Mouse (Mus musculus): ENCODE measurements around the gene Spsb2. TPM values are rescaled to one million over a fixed set of nuclear protein-coding genes. Genes with fewer than 3 reads are reported as not detected.
"Not testable (repeated sequence)": the region's sequence is repeated elsewhere in the genome, so short reads cannot be mapped to it uniquely, and the experiment has no call there.

Gene Spsb2
- total and polyA plus RNA-seq, 2 experiments from 2014 or later = 9.3 to 10.9 TPM

GRCm38 (mm10) chr6:124807366-124807765 lies 1.1 kb upstream of the Spsb2 start:
- no peak for TF ChIP-seq CTCF (IDR thresholded peaks at IDR 0.05)
- H3K9me3 ChIP-seq (ENCODE audit: low read length) = no peaks in the 10 kb centered on the region
- no peak for ATAC-seq (ENCODE audit: low FRiP score)

GRCm38 (mm10) chr6:124807986-124808357 lies 489 bp upstream of the Spsb2 start:
- H3K27me3 ChIP-seq (ENCODE audit: insufficient read depth, low read length) = no peaks in the 10 kb centered on the region
- ATAC-seq (ENCODE audit: low FRiP score) (no peak), DNase-seq (ENCODE audit: low spot score) (no peak)
- peaks cover 9% of the 10 kb centered on the region; the same call in 1 of the 2 replicates for H3K4me1 ChIP-seq (ENCODE audit: insufficient read depth, low read length)
- WGBS = 89% methylated on average over 6 of the region's 6 CpGs
- H3K27ac ChIP-seq (ENCODE audit: low read depth, low read length) = no peak overlapping the region
- H3K9me3 ChIP-seq (ENCODE audit: low read length) = no peaks in the 10 kb centered on the region
- peak overlapping the region; percentile 69 for H3K4me2 ChIP-seq (ENCODE audit: low read depth, low read length, poor library complexity, severe bottlenecking)
- no peak for TF ChIP-seq CTCF (IDR thresholded peaks at IDR 0.05)
- H3K9ac ChIP-seq (replicated peaks; ENCODE audit: low read length, poor library complexity, severe bottlenecking) = no peak overlapping the region
- H3K36me3 ChIP-seq (ENCODE audit: insufficient read depth, low read length) = 0 out of 2 replicates have a peak, but pooled peaks cover 10% of the 10 kb centered on the region
- peak overlapping the region; percentile 43 for H3K4me3 ChIP-seq (ENCODE audit: low read depth, low read length)

More at GRCm38 (mm10) chr6:124807366-124807765, 1.1 kb upstream of the Spsb2 start:
- DNase-seq (ENCODE audit: low spot score) = no peak
- Histone ChIP-seq H3K4me3 (ENCODE audit: low read depth, low read length) (no peak overlapping the region), H3K9ac (replicated peaks; ENCODE audit: low read length, poor library complexity, severe bottlenecking) (no peak overlapping the region), H3K4me2 (ENCODE audit: low read depth, low read length, poor library complexity, severe bottlenecking) (no peak overlapping the region), H3K27me3 (ENCODE audit: insufficient read depth, low read length) (no peaks in the 10 kb centered on the region), H3K27ac (ENCODE audit: low read depth, low read length) (no peak overlapping the region), H3K36me3 (ENCODE audit: insufficient read depth, low read length) (0 out of 2 replicates have a peak, but pooled peaks cover 10% of the 10 kb centered on the region), H3K4me1 (ENCODE audit: insufficient read depth, low read length) (peaks cover 6% of the 10 kb centered on the region; the same call in 1 of the 2 replicates)
- WGBS = 91% methylated on average over 4 of the region's 4 CpGs

DNA sequence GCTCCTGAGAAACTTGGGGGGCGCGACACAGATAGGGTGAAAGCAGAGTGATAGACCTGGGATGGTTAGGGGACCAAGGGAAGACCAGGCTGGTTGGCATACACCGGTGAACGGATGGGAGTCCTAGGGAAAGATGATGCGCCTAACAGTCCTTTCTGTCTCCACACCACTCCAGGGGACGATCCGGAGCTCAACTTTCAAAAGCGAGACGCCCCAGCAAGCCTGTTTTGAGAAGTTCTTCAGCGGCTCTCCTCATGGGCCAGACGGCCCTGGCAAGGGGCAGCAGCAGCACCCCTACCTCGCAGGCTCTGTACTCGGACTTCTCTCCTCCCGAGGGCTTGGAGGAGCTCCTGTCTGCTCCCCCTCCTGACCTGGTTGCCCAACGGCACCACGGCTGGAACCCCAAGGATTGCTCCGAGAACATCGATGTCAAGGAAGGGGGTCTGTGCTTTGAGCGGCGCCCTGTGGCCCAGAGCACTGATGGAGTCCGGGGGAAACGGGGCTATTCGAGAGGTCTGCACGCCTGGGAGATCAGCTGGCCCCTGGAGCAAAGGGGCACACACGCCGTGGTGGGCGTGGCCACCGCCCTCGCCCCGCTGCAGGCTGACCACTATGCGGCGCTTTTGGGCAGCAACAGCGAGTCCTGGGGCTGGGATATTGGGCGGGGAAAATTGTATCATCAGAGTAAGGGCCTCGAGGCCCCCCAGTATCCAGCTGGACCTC lies 752 bp downstream of the Spsb2 start:
- H3K36me3 ChIP-seq (ENCODE audit: insufficient read depth, low read length) = 0 out of 2 replicates have a peak, but pooled peaks cover 10% of the 10 kb centered on the region
- WGBS = under 1% methylated on average over 32 of the region's 35 CpGs
- peak overlapping the region; percentile 54 for H3K9ac ChIP-seq (replicated peaks; ENCODE audit: low read length, poor library complexity, severe bottlenecking)
- H3K9me3 ChIP-seq (ENCODE audit: low read length) = no peaks in the 10 kb centered on the region
- no peaks in the 10 kb centered on the region for H3K27me3 ChIP-seq (ENCODE audit: insufficient read depth, low read length)
- no peak for ATAC-seq (ENCODE audit: low FRiP score)
- TF ChIP-seq CTCF (IDR thresholded peaks at IDR 0.05) = peak; percentile 79
- peaks cover 10% of the 10 kb centered on the region; the same call in 1 of the 2 replicates for H3K4me1 ChIP-seq (ENCODE audit: insufficient read depth, low read length)
- peak overlapping the region; percentile 43 for H3K4me3 ChIP-seq (ENCODE audit: low read depth, low read length)
- peak overlapping the region; percentile 69 for H3K27ac ChIP-seq (ENCODE audit: low read depth, low read length)
- H3K4me2 ChIP-seq (ENCODE audit: low read depth, low read length, poor library complexity, severe bottlenecking) = peak overlapping the region; percentile 69
- peak; percentile 83 for DNase-seq (ENCODE audit: low spot score)

GRCm38 (mm10) chr6:124809775-124810538 lies 1.5 kb downstream of the Spsb2 start:
- TF ChIP-seq CTCF (IDR thresholded peaks at IDR 0.05) = no peak
- DNase-seq (ENCODE audit: low spot score) = no peak
- WGBS = 46% methylated on average over 14 of the region's 14 CpGs
- peak overlapping the region; percentile 43 for H3K4me3 ChIP-seq (ENCODE audit: low read depth, low read length)
- no peaks in the 10 kb centered on the region for H3K9me3 ChIP-seq (ENCODE audit: low read length)
- H3K36me3 ChIP-seq (ENCODE audit: insufficient read depth, low read length) = 0 out of 2 replicates have a peak, but pooled peaks cover 10% of the 10 kb centered on the region
- no peak for ATAC-seq (ENCODE audit: low FRiP score)
- H3K4me2 ChIP-seq (ENCODE audit: low read depth, low read length, poor library complexity, severe bottlenecking) = peak overlapping the region; percentile 69
- no peak overlapping the region for H3K27ac ChIP-seq (ENCODE audit: low read depth, low read length)
- peak overlapping the region; percentile 54 for H3K9ac ChIP-seq (replicated peaks; ENCODE audit: low read length, poor library complexity, severe bottlenecking)
- H3K4me1 ChIP-seq (ENCODE audit: insufficient read depth, low read length) = peaks cover 14% of the 10 kb centered on the region
- no peaks in the 10 kb centered on the region for H3K27me3 ChIP-seq (ENCODE audit: insufficient read depth, low read length)

- Histone ChIP-seq H3K36me3 (ENCODE audit: insufficient read depth, low read length) (0 out of 2 replicates have a peak, but pooled peaks cover 15% of the 10 kb centered on the region), H3K4me1 (ENCODE audit: insufficient read depth, low read length) (peaks cover 14% of the 10 kb centered on the region)
- H3K9ac ChIP-seq (replicated peaks; ENCODE audit: low read length, poor library complexity, severe bottlenecking); H3K27me3 ChIP-seq (ENCODE audit: insufficient read depth, low read length); H3K27ac ChIP-seq (ENCODE audit: low read depth, low read length); H3K9me3 ChIP-seq (ENCODE audit: low read length); ATAC-seq (ENCODE audit: low FRiP score); H3K4me2 ChIP-seq (ENCODE audit: low read depth, low read length, poor library complexity, severe bottlenecking); DNase-seq (ENCODE audit: low spot score); H3K4me3 ChIP-seq (ENCODE audit: low read depth, low read length): not testable (repeated sequence)
- WGBS = 82% methylated on average over 11 of the region's 11 CpGs
Observed at GRCm38 (mm10) chr6:124810566-124811402, 2.3 kb downstream of the Spsb2 start.

Data from midbrain, postnatal 0 days (tissue).